Mouse (Mus musculus): ENCODE data around the gene Clic5. TPM values are rescaled to one million over a fixed set of nuclear protein-coding genes. Genes with fewer than 3 reads are reported as not detected.

The Clic5 gene
- polyA plus RNA-seq, 1 experiment from 2014 or later, result 9.8 TPM

GRCm38 (mm10) chr17:44228428-44228827 lies 40.0 kb downstream of the Clic5 start:
- DNase-seq (ENCODE audit: low spot score) (no peak), ATAC-seq (replicated peaks; ENCODE audit: low FRiP score, low read depth) (no peak)
- no peak overlapping the region for H3K4me3 ChIP-seq (replicated peaks; ENCODE audit: low read depth, low read length)
- H3K4me2 ChIP-seq (ENCODE audit: low read length), result no peak overlapping the region
- H3K9me3 ChIP-seq (replicated peaks; ENCODE audit: low read length), result no peaks in the 10 kb centered on the region
- 74% methylated on average over 5 of the region's 5 CpGs for WGBS
- H3K36me3 ChIP-seq (ENCODE audit: insufficient read depth, low read length), result no peaks in the 10 kb centered on the region
- H3K27me3 ChIP-seq (ENCODE audit: insufficient read depth, low read length), result no peaks in the 10 kb centered on the region
- H3K4me1 ChIP-seq (replicated peaks; ENCODE audit: insufficient read depth, low read length), result no peaks in the 10 kb centered on the region
- TF ChIP-seq CTCF (IDR thresholded peaks at IDR 0.05; ENCODE audit: low read depth), result no peak
- no peak overlapping the region for H3K9ac ChIP-seq (ENCODE audit: low read depth, low read length)
- no peak overlapping the region for H3K27ac ChIP-seq

DNA sequence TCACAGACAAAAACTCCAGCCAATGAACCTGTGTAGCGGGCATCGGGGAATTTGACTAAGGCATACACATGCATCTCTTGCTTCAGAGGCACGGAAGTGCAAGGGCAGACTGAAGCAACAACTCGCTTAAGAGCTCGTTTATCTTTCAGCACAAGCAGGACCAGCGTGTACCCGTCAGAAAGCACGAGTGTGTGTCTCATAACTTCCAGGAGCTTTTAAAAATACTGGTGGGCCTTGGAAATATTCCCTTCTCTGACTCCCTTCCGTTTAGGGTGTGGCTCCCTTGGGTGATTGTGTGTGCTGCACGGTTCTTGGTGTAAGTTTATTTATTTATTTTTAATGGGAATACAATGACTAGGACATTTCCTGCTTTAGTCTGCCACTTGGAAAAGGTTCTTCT lies 41.7 kb downstream of the Clic5 start:
- ATAC-seq (replicated peaks; ENCODE audit: low FRiP score, low read depth) (no peak), DNase-seq (ENCODE audit: low spot score) (peak; percentile 18)
- 52% methylated on average over 10 of the region's 10 CpGs for WGBS
- no peaks in the 10 kb centered on the region for H3K27me3 ChIP-seq (ENCODE audit: insufficient read depth, low read length)
- no peak overlapping the region for H3K4me3 ChIP-seq (replicated peaks; ENCODE audit: low read depth, low read length)
- no peak overlapping the region for H3K4me2 ChIP-seq (ENCODE audit: low read length)
- no peaks in the 10 kb centered on the region for H3K9me3 ChIP-seq (replicated peaks; ENCODE audit: low read length)
- H3K4me1 ChIP-seq (replicated peaks; ENCODE audit: insufficient read depth, low read length), result no peaks in the 10 kb centered on the region
- no peak overlapping the region for H3K9ac ChIP-seq (ENCODE audit: low read depth, low read length)
- no peak for TF ChIP-seq CTCF (IDR thresholded peaks at IDR 0.05; ENCODE audit: low read depth)
- no peak overlapping the region for H3K27ac ChIP-seq
- H3K36me3 ChIP-seq (ENCODE audit: insufficient read depth, low read length), result no peaks in the 10 kb centered on the region

- peak; percentile 94 for ATAC-seq (replicated peaks; ENCODE audit: low FRiP score, low read depth)
- no peaks in the 10 kb centered on the region for H3K36me3 ChIP-seq (ENCODE audit: insufficient read depth, low read length)
- peak; percentile 95 for DNase-seq (ENCODE audit: low spot score)
- H3K9me3 ChIP-seq (replicated peaks; ENCODE audit: low read length), result no peaks in the 10 kb centered on the region
- H3K4me3 ChIP-seq (replicated peaks; ENCODE audit: low read depth, low read length), result peak overlapping the region; percentile 14; the same call in 1 of the 2 replicates
- TF ChIP-seq CTCF (IDR thresholded peaks at IDR 0.05; ENCODE audit: low read depth), result peak; percentile 28; the same call in 1 of the 2 replicates
- H3K27ac ChIP-seq, result peak overlapping the region; percentile 94
- H3K27me3 ChIP-seq (ENCODE audit: insufficient read depth, low read length), result no peaks in the 10 kb centered on the region
- H3K4me1 ChIP-seq (replicated peaks; ENCODE audit: insufficient read depth, low read length), result peaks cover 6% of the 10 kb centered on the region
- 0 out of 2 replicates have a peak overlapping the region, but pooled peaks have one; percentile 31 for H3K9ac ChIP-seq (ENCODE audit: low read depth, low read length)
- H3K4me2 ChIP-seq (ENCODE audit: low read length), result peak overlapping the region; percentile 52
- WGBS, result 3% methylated on average over 10 of the region's 10 CpGs
These were observed 50.8 kb downstream of the Clic5 start for GRCm38 (mm10) chr17:44239030-44239721.

- no peaks in the 10 kb centered on the region for H3K9me3 ChIP-seq (replicated peaks; ENCODE audit: low read length)
- H3K4me3 ChIP-seq (replicated peaks; ENCODE audit: low read depth, low read length), result no peak overlapping the region
- TF ChIP-seq CTCF (IDR thresholded peaks at IDR 0.05; ENCODE audit: low read depth), result peak; percentile 52
- no peak overlapping the region for H3K4me2 ChIP-seq (ENCODE audit: low read length)
- WGBS, result 97% methylated on average over 2 of the region's 2 CpGs
- H3K27ac ChIP-seq, result no peak overlapping the region
- no peak overlapping the region for H3K9ac ChIP-seq (ENCODE audit: low read depth, low read length)
- peaks cover 6% of the 10 kb centered on the region for H3K4me1 ChIP-seq (replicated peaks; ENCODE audit: insufficient read depth, low read length)
- no peaks in the 10 kb centered on the region for H3K36me3 ChIP-seq (ENCODE audit: insufficient read depth, low read length)
- no peaks in the 10 kb centered on the region for H3K27me3 ChIP-seq (ENCODE audit: insufficient read depth, low read length)
- ATAC-seq (replicated peaks; ENCODE audit: low FRiP score, low read depth) (no peak), DNase-seq (ENCODE audit: low spot score) (no peak)
These were observed 52.4 kb downstream of the Clic5 start for GRCm38 (mm10) chr17:44240742-44241141.

- WGBS, result 67% methylated on average over 5 of the region's 5 CpGs
- no peak for ATAC-seq (replicated peaks; ENCODE audit: low FRiP score, low read depth)
- no peak overlapping the region for H3K9ac ChIP-seq (ENCODE audit: low read depth, low read length)
These were observed 55.7 kb downstream of the Clic5 start for GRCm38 (mm10) chr17:44244096-44244495.

GRCm38 (mm10) chr17:44244625-44245024 lies 56.2 kb downstream of the Clic5 start:
- H3K9ac ChIP-seq (ENCODE audit: low read depth, low read length), result no peak overlapping the region
- H3K4me1 ChIP-seq (replicated peaks; ENCODE audit: insufficient read depth, low read length), result no peaks in the 10 kb centered on the region; the same call in none of the 2 replicates
- no peak overlapping the region for H3K27ac ChIP-seq
- TF ChIP-seq CTCF (IDR thresholded peaks at IDR 0.05; ENCODE audit: low read depth), result peak; percentile 47; the same call in 1 of the 2 replicates
- 36% methylated on average over 7 of the region's 7 CpGs for WGBS
- no peak overlapping the region for H3K4me3 ChIP-seq (replicated peaks; ENCODE audit: low read depth, low read length)
- H3K36me3 ChIP-seq (ENCODE audit: insufficient read depth, low read length), result no peaks in the 10 kb centered on the region
- no peaks in the 10 kb centered on the region for H3K27me3 ChIP-seq (ENCODE audit: insufficient read depth, low read length)
- H3K9me3 ChIP-seq (replicated peaks; ENCODE audit: low read length), result no peaks in the 10 kb centered on the region
- ATAC-seq (replicated peaks; ENCODE audit: low FRiP score, low read depth) (no peak), DNase-seq (ENCODE audit: low spot score) (peak; percentile 66)
- H3K4me2 ChIP-seq (ENCODE audit: low read length), result no peak overlapping the region

More at GRCm38 (mm10) chr17:44244096-44244495, 55.7 kb downstream of the Clic5 start:
- Histone ChIP-seq H3K4me1 (replicated peaks; ENCODE audit: insufficient read depth, low read length) (peaks cover 2% of the 10 kb centered on the region), H3K4me2 (ENCODE audit: low read length) (no peak overlapping the region), H3K27ac (no peak overlapping the region), H3K27me3 (ENCODE audit: insufficient read depth, low read length) (no peaks in the 10 kb centered on the region), H3K4me3 (replicated peaks; ENCODE audit: low read depth, low read length) (no peak overlapping the region), H3K36me3 (ENCODE audit: insufficient read depth, low read length) (no peaks in the 10 kb centered on the region), H3K9me3 (replicated peaks; ENCODE audit: low read length) (no peaks in the 10 kb centered on the region)
- TF ChIP-seq CTCF (IDR thresholded peaks at IDR 0.05; ENCODE audit: low read depth), result no peak
- no peak for DNase-seq (ENCODE audit: low spot score)

Data from kidney, postnatal 0 days (tissue).